Mouse (Mus musculus) thymus, adult 2 months (tissue): ENCODE results near the gene Zdhhc18.

Source experiments
- CTCF ChIP-seq: fragments of 200-500 bp; IDR thresholded peaks from 2 replicates; pipeline ENCODE4 v1.5.1; 2012; ENCODE audit warnings: mild to moderate bottlenecking, control low read depth, low read length, moderate library complexity, borderline replicate concordance; ENCODE audit not compliant: control insufficient read depth, poor library complexity, insufficient read depth; ENCODE audit errors: extremely low read depth
- POLR2A ChIP-seq: fragments of 200-500 bp; IDR thresholded peaks from 2 replicates; pipeline ENCODE4 v1.6.1; 2012; ENCODE audit warnings: mild to moderate bottlenecking, low read length, control low read depth, moderate library complexity; ENCODE audit not compliant: control insufficient read depth, poor library complexity, insufficient read depth; ENCODE audit errors: extremely low read depth

DNA sequence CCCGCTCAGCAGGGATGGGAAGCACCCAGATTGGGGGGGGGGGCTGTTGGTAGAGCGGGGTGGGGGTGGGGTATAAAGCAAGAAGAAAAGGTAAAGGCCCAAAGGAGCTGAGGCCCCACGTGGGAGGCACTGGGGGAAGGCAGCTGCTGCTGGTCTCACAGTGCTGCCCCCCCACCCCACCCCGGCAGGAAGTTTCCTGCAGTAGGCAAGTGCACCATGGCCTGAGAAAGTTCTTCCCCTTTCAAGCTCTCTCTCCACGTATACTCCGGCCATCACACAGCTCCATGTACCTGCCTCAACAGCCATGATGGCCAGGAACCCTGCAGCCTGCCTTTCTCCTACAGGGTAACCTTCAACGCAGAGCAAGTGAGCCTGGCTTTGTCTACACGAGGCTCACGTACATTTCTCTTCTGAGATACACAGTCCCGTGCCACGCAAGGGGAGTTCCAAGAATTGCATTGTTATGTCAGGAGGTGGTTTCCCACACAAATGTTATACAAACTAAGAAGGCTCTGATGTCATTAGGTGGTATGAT is 27.7 kb downstream of the Zdhhc18 start:
- TF ChIP-seq CTCF (no peak), POLR2A (no peak)
